Mouse (Mus musculus): ENCODE data around the gene Spef1. TPM values are rescaled to one million over a fixed set of nuclear protein-coding genes. Genes with fewer than 3 reads are reported as not detected.

Gene Spef1
- polyA plus RNA-seq, 1 experiment from 2014 or later = 1.3 TPM

GRCm38 (mm10) chr2:131159491-131159910, 27.6 kb downstream of the Spef1 start:
- H3K36me3 ChIP-seq (ENCODE audit: control insufficient read depth, insufficient read depth, low read length) = no peaks in the 10 kb centered on the region
- H3K9me3 ChIP-seq (ENCODE audit: control insufficient read depth, low read length) = no peaks in the 10 kb centered on the region
- peak overlapping the region; percentile 88 for H3K27ac ChIP-seq (ENCODE audit: low read depth, low read length)
- peaks cover 26% of the 10 kb centered on the region for H3K4me1 ChIP-seq (replicated peaks; ENCODE audit: control insufficient read depth, insufficient read depth, low read length)
- no peaks in the 10 kb centered on the region for H3K27me3 ChIP-seq (replicated peaks; ENCODE audit: control insufficient read depth, insufficient read depth, low read length)
- DNase-seq (ENCODE audit: low spot score) (no peak), ATAC-seq (replicated peaks; ENCODE audit: low FRiP score) (peak; percentile 83)
- peak overlapping the region; percentile 86 for H3K4me2 ChIP-seq
- H3K9ac ChIP-seq (ENCODE audit: low read depth, low read length) = peak overlapping the region; percentile 78
- H3K4me3 ChIP-seq (ENCODE audit: low read depth, low read length) = peak overlapping the region; percentile 77
- 0% methylated on average over 18 of the region's 18 CpGs for WGBS

GRCm38 (mm10) chr2:131156987-131157386, 30.1 kb downstream of the Spef1 start:
- 90% methylated on average over 7 of the region's 7 CpGs for WGBS
- no peak overlapping the region for H3K9ac ChIP-seq (ENCODE audit: low read depth, low read length)
- peaks cover 29% of the 10 kb centered on the region for H3K4me1 ChIP-seq (replicated peaks; ENCODE audit: control insufficient read depth, insufficient read depth, low read length)
- no peaks in the 10 kb centered on the region for H3K27me3 ChIP-seq (replicated peaks; ENCODE audit: control insufficient read depth, insufficient read depth, low read length)
- ATAC-seq (replicated peaks; ENCODE audit: low FRiP score) = no peak
- H3K36me3 ChIP-seq (ENCODE audit: control insufficient read depth, insufficient read depth, low read length) = peaks cover 8% of the 10 kb centered on the region
- peak; percentile 28 for DNase-seq (ENCODE audit: low spot score)
- no peak overlapping the region for H3K4me3 ChIP-seq (ENCODE audit: low read depth, low read length)
- H3K4me2 ChIP-seq = no peak overlapping the region
- H3K27ac ChIP-seq (ENCODE audit: low read depth, low read length) = no peak overlapping the region
- H3K9me3 ChIP-seq (ENCODE audit: control insufficient read depth, low read length) = no peaks in the 10 kb centered on the region

GRCm38 (mm10) chr2:131154036-131154435, 33.0 kb downstream of the Spef1 start:
- Histone ChIP-seq H3K4me1 (replicated peaks; ENCODE audit: control insufficient read depth, insufficient read depth, low read length) (peaks cover 22% of the 10 kb centered on the region), H3K4me2 (no peak overlapping the region), H3K27ac (ENCODE audit: low read depth, low read length) (no peak overlapping the region), H3K36me3 (ENCODE audit: control insufficient read depth, insufficient read depth, low read length) (peaks cover 10% of the 10 kb centered on the region), H3K9me3 (ENCODE audit: control insufficient read depth, low read length) (no peaks in the 10 kb centered on the region), H3K4me3 (ENCODE audit: low read depth, low read length) (no peak overlapping the region), H3K9ac (ENCODE audit: low read depth, low read length) (no peak overlapping the region), H3K27me3 (replicated peaks; ENCODE audit: control insufficient read depth, insufficient read depth, low read length) (no peaks in the 10 kb centered on the region)
- ATAC-seq (replicated peaks; ENCODE audit: low FRiP score) = no peak
- no peak for DNase-seq (ENCODE audit: low spot score)
- 84% methylated on average over 4 of the region's 4 CpGs for WGBS

GRCm38 (mm10) chr2:131152166-131152730, 34.8 kb downstream of the Spef1 start:
- Histone ChIP-seq H3K4me3 (ENCODE audit: low read depth, low read length) (no peak overlapping the region), H3K9ac (ENCODE audit: low read depth, low read length) (no peak overlapping the region), H3K4me1 (replicated peaks; ENCODE audit: control insufficient read depth, insufficient read depth, low read length) (peaks cover 11% of the 10 kb centered on the region; the same call in 1 of the 2 replicates), H3K36me3 (ENCODE audit: control insufficient read depth, insufficient read depth, low read length) (peaks cover 15% of the 10 kb centered on the region), H3K9me3 (ENCODE audit: control insufficient read depth, low read length) (no peaks in the 10 kb centered on the region), H3K27ac (ENCODE audit: low read depth, low read length) (no peak overlapping the region), H3K4me2 (no peak overlapping the region), H3K27me3 (replicated peaks; ENCODE audit: control insufficient read depth, insufficient read depth, low read length) (no peaks in the 10 kb centered on the region)
- no peak for DNase-seq (ENCODE audit: low spot score)
- 48% methylated on average over 7 of the region's 7 CpGs for WGBS
- peak; percentile 91 for ATAC-seq (replicated peaks; ENCODE audit: low FRiP score)

GRCm38 (mm10) chr2:131149254-131149578, 37.9 kb downstream of the Spef1 start:
- Histone ChIP-seq H3K9ac (ENCODE audit: low read depth, low read length) (no peak overlapping the region), H3K4me3 (ENCODE audit: low read depth, low read length) (no peak overlapping the region), H3K36me3 (ENCODE audit: control insufficient read depth, insufficient read depth, low read length) (peaks cover 37% of the 10 kb centered on the region), H3K4me2 (no peak overlapping the region), H3K27me3 (replicated peaks; ENCODE audit: control insufficient read depth, insufficient read depth, low read length) (no peaks in the 10 kb centered on the region), H3K9me3 (ENCODE audit: control insufficient read depth, low read length) (no peaks in the 10 kb centered on the region), H3K4me1 (replicated peaks; ENCODE audit: control insufficient read depth, insufficient read depth, low read length) (peaks cover 9% of the 10 kb centered on the region), H3K27ac (ENCODE audit: low read depth, low read length) (no peak overlapping the region)
- ATAC-seq (replicated peaks; ENCODE audit: low FRiP score) (no peak), DNase-seq (ENCODE audit: low spot score) (no peak)
- WGBS = 91% methylated on average over 3 of the region's 3 CpGs

- Histone ChIP-seq H3K4me3 (ENCODE audit: low read depth, low read length) (no peak overlapping the region), H3K36me3 (ENCODE audit: control insufficient read depth, insufficient read depth, low read length) (peaks cover 39% of the 10 kb centered on the region), H3K27ac (ENCODE audit: low read depth, low read length) (no peak overlapping the region), H3K9me3 (ENCODE audit: control insufficient read depth, low read length) (no peaks in the 10 kb centered on the region), H3K4me2 (no peak overlapping the region), H3K4me1 (replicated peaks; ENCODE audit: control insufficient read depth, insufficient read depth, low read length) (peaks cover 9% of the 10 kb centered on the region), H3K27me3 (replicated peaks; ENCODE audit: control insufficient read depth, insufficient read depth, low read length) (no peaks in the 10 kb centered on the region), H3K9ac (ENCODE audit: low read depth, low read length) (no peak overlapping the region)
- WGBS = 82% methylated on average over 8 of the region's 8 CpGs
- DNase-seq (ENCODE audit: low spot score) (no peak), ATAC-seq (replicated peaks; ENCODE audit: low FRiP score) (no peak)
Observed at GRCm38 (mm10) chr2:131148353-131149253, 38.5 kb downstream of the Spef1 start.

- ATAC-seq (replicated peaks; ENCODE audit: low FRiP score) (no peak), DNase-seq (ENCODE audit: low spot score) (no peak)
- Histone ChIP-seq H3K4me1 (replicated peaks; ENCODE audit: control insufficient read depth, insufficient read depth, low read length) (peaks cover 15% of the 10 kb centered on the region), H3K36me3 (ENCODE audit: control insufficient read depth, insufficient read depth, low read length) (peaks cover 39% of the 10 kb centered on the region), H3K9me3 (ENCODE audit: control insufficient read depth, low read length) (no peaks in the 10 kb centered on the region), H3K4me3 (ENCODE audit: low read depth, low read length) (no peak overlapping the region), H3K4me2 (no peak overlapping the region), H3K27ac (ENCODE audit: low read depth, low read length) (no peak overlapping the region), H3K9ac (ENCODE audit: low read depth, low read length) (no peak overlapping the region), H3K27me3 (replicated peaks; ENCODE audit: control insufficient read depth, insufficient read depth, low read length) (no peaks in the 10 kb centered on the region)
- WGBS = 94% methylated on average over 8 of the region's 8 CpGs
Observed at GRCm38 (mm10) chr2:131147043-131147365, 40.1 kb downstream of the Spef1 start.

GRCm38 (mm10) chr2:131146193-131147042, 40.7 kb downstream of the Spef1 start:
- Histone ChIP-seq H3K27ac (ENCODE audit: low read depth, low read length) (no peak overlapping the region), H3K4me1 (replicated peaks; ENCODE audit: control insufficient read depth, insufficient read depth, low read length) (peaks cover 17% of the 10 kb centered on the region), H3K36me3 (ENCODE audit: control insufficient read depth, insufficient read depth, low read length) (peaks cover 39% of the 10 kb centered on the region), H3K9me3 (ENCODE audit: control insufficient read depth, low read length) (no peaks in the 10 kb centered on the region), H3K4me3 (ENCODE audit: low read depth, low read length) (no peak overlapping the region), H3K4me2 (no peak overlapping the region), H3K9ac (ENCODE audit: low read depth, low read length) (no peak overlapping the region), H3K27me3 (replicated peaks; ENCODE audit: control insufficient read depth, insufficient read depth, low read length) (no peaks in the 10 kb centered on the region)
- WGBS = 80% methylated on average over 21 of the region's 21 CpGs
- no peak for DNase-seq (ENCODE audit: low spot score)
- ATAC-seq (replicated peaks; ENCODE audit: low FRiP score) = no peak
